Mouse (Mus musculus) embryonic facial prominence, embryonic 11.5 days (tissue): ENCODE measurements at regions not wholly inside any gene's neighbourhood (a gene's known extent, or its start where the extent isn't known, plus 50 kb on each side); places are given as distances from the start of the nearest gene placed in this dataset.
"Not testable (repeated sequence)": the region's sequence is repeated elsewhere in the genome, so short reads cannot be mapped to it uniquely, and the experiment has no call there.

Experiments
- ATAC-seq: fragments of 200-750 bp; cut with Nextera tagmentation; replicated peaks from 2 replicates; pipeline ENCODE4 v1.8.0; 2017; ENCODE audit warnings: low read depth; ENCODE audit not compliant: insufficient number of reproducible peaks, low FRiP score, low TSS enrichment
- DNase-seq: peaks from one replicate; pipeline ENCODE4 v3.0.0-alpha.2; 2015; ENCODE audit warnings: low spot score
- H3K27ac ChIP-seq: fragments of 300-500 bp; sonication (generic); replicated peaks from 2 replicates; pipeline ENCODE4 v1.5.1; 2014; ENCODE audit warnings: mild to moderate bottlenecking, low read depth, low read length, control low read depth
- H3K27me3 ChIP-seq: fragments of 300-500 bp; sonication (generic); 2 replicates; pipeline ENCODE4 v1.6.1; 2014; ENCODE audit warnings: mild to moderate bottlenecking, low read length, moderate library complexity, mixed read lengths; ENCODE audit not compliant: control insufficient read depth, insufficient read depth
- H3K36me3 ChIP-seq: fragments of 300-500 bp; sonication (generic); replicated peaks from 2 replicates; pipeline ENCODE4 v1.6.1; 2014; ENCODE audit warnings: low read depth, mild to moderate bottlenecking, low read length, moderate library complexity, mixed read lengths; ENCODE audit not compliant: control insufficient read depth, insufficient read depth
- H3K4me1 ChIP-seq: fragments of 300-500 bp; sonication (generic); 2 replicates; pipeline ENCODE4 v1.6.1; 2014; ENCODE audit warnings: low read length, mixed read lengths; ENCODE audit not compliant: control insufficient read depth, insufficient read depth
- H3K4me2 ChIP-seq: fragments of 300-500 bp; sonication (generic); 2 replicates; pipeline ENCODE4 v1.6.1; 2014; ENCODE audit warnings: low read depth, mild to moderate bottlenecking, control low read depth, low read length, moderate library complexity
- H3K4me3 ChIP-seq: fragments of 300-500 bp; sonication (generic); 2 replicates; pipeline ENCODE4 v1.5.1; 2014; ENCODE audit warnings: low read depth, low read length, control low read depth
- H3K9ac ChIP-seq: fragments of 300-500 bp; sonication (generic); replicated peaks from 2 replicates; pipeline ENCODE4 v1.6.1; 2014; ENCODE audit warnings: mild to moderate bottlenecking, control low read depth, low read length
- H3K9me3 ChIP-seq: fragments of 300-500 bp; sonication (generic); replicated peaks from 2 replicates; pipeline ENCODE4 v1.6.1; 2016; ENCODE audit warnings: mild to moderate bottlenecking, low read length, inconsistent platforms, mixed read lengths; ENCODE audit not compliant: control insufficient read depth
- WGBS: fragments of 180-500 bp; shearing (Covaris S2); extraction: QIAGEN DNeasy Blood & Tissue Kit; methylation state at CpG from one replicate; pipeline ENCODE4 v1.1.7; 2014; 5-methylcytosine and 5-hydroxymethylcytosine counted together

DNA sequence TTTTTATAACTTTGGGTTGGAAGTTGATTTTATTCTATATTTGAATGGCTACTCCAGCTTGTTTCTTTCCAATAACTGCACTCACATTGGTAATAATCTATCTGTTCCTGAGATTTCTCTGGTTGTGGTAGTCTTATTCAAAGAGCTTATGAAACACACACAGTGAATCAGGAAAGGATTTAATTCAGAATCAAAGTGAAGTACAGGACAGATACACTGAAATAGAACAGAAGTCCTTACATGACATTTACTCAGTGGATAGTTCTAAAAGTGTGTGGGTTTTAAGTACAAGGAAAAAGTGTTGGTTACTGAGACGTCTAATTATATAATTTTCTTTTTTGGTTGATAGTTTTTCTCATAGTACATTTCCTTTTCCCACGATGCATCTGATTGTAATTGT, 859.7 kb downstream of the Rpia start:
- no peaks in the 10 kb centered on the region for H3K9me3 ChIP-seq
- H3K4me3 ChIP-seq: no peak overlapping the region
- DNase-seq (no peak), ATAC-seq (no peak)
- WGBS: 87% methylated on average over 2 of the region's 2 CpGs
- H3K27ac ChIP-seq: no peak overlapping the region
- H3K9ac ChIP-seq: no peak overlapping the region
- H3K4me1 ChIP-seq: no peaks in the 10 kb centered on the region
- no peak overlapping the region for H3K4me2 ChIP-seq
- H3K27me3 ChIP-seq: no peaks in the 10 kb centered on the region
- no peaks in the 10 kb centered on the region for H3K36me3 ChIP-seq

DNA sequence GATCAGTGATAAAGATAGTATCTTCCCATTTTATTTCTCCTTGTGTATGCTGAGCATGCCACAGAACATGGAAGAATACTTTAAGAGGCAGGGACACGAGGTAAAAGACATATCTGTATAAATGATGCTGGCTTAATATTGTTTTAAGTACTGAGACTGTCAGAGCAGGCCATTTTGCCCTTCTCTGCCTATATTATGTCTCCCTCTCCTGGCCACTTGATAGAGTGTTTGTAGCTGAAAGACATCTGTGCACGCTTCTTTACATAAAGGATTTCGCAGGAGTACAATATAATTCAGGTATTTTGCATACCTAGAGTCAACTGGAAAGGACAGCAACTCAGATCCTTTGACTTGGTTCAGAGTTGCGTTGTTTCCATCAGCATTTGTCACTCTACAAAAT, 877.3 kb downstream of the Rpia start:
- H3K27ac ChIP-seq: no peak overlapping the region
- no peak overlapping the region for H3K9ac ChIP-seq
- H3K4me3 ChIP-seq: no peak overlapping the region
- WGBS: 72% methylated on average over 4 of the region's 4 CpGs
- no peaks in the 10 kb centered on the region for H3K9me3 ChIP-seq
- H3K36me3 ChIP-seq: no peaks in the 10 kb centered on the region
- H3K4me1 ChIP-seq: no peaks in the 10 kb centered on the region
- no peak overlapping the region for H3K4me2 ChIP-seq
- H3K27me3 ChIP-seq: no peaks in the 10 kb centered on the region
- no peak for DNase-seq
- no peak for ATAC-seq

DNA sequence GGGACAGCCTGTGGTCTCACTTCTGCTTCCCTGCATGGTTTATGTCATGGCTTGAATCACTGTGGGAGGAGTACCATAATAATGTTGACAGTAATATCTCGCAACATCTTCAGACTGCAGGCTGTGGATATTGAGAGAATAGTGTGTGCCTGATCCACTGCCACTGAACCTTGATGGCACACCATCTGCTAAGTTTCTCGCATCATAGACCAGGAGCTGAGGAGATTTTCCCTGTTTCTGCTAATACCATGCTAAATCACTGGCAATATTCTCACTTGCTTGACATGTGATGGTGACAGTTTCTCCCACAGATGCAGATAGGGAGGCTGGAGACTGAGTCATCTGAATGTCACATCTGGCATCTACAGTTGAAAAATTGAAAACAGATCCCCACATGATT, 912.7 kb downstream of the Rpia start:
- H3K9ac ChIP-seq: no peak overlapping the region
- H3K27ac ChIP-seq: no peak overlapping the region
- DNase-seq (no peak), ATAC-seq (no peak)
- no peaks in the 10 kb centered on the region for H3K4me1 ChIP-seq
- H3K4me3 ChIP-seq: no peak overlapping the region
- H3K4me2 ChIP-seq: no peak overlapping the region
- no peaks in the 10 kb centered on the region for H3K27me3 ChIP-seq
- 89% methylated on average over 2 of the region's 2 CpGs for WGBS
- no peaks in the 10 kb centered on the region for H3K9me3 ChIP-seq
- no peaks in the 10 kb centered on the region for H3K36me3 ChIP-seq

DNA sequence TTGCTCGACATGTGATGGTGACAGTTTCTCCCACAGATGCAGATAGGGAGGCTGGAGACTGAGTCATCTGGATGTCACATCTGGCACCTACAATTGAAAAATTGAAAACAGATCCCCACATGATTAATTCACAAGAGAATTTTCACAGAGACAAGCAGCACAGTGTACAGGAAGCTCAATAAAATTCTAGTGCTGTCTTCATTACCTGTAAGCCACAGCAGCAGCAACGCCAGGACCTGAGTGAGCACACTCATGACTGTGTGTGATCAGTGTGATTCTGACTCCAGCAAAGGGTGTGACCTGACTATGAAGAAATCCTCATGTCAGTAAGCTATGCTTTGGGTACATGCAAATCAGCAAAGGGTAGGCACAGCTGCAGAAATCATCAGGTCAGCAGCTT, 933.4 kb downstream of the Rpia start:
- ATAC-seq, H3K27me3 ChIP-seq, H3K9me3 ChIP-seq, H3K4me3 ChIP-seq, H3K4me1 ChIP-seq, H3K36me3 ChIP-seq, DNase-seq, H3K27ac ChIP-seq, H3K4me2 ChIP-seq, H3K9ac ChIP-seq: not testable (repeated sequence)
- 78% methylated on average over 2 of the region's 2 CpGs for WGBS

DNA sequence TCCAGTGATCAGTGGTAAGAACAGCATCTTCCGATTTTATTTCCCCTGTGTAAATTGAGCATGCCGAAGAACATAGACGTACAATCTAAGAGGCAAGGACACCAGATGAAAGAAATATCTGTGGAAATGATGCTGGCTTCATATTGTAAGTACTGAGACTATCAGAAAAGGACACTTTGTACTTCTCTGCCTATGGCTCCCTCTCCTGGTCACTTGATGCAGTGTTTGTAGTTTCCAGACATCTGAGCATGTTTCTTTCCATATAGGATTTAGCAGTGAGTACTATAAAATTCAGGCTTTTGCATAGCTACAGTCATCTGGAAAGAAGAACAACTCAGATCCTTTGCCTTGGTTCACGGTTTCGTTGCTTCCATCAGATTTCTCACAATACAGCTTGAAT, 963.4 kb downstream of the Rpia start:
- H3K9ac ChIP-seq, H3K4me1 ChIP-seq, H3K4me2 ChIP-seq, H3K4me3 ChIP-seq, H3K36me3 ChIP-seq, ATAC-seq, H3K9me3 ChIP-seq, H3K27ac ChIP-seq, H3K27me3 ChIP-seq: not testable (repeated sequence)
- peak; percentile 1 for DNase-seq
- WGBS: 78% methylated on average over 5 of the region's 5 CpGs

DNA sequence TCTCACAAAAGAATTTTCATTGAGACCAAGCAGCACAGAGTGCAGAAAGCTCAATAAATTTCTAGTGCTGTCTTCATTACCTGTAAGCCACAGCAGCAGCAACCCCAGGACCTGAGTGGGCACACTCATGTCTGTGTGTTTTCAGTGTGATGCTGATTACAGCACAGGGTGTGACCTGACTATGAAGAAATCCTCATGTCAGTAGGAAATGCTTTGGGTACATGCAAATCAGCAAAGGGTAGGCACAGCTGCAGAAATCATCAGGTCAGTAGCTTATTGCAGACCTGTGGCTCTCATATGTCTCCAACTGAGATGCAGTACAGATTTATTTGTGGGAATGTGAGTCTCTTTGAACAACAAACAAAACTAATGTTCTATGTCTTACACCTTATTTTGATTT, 977.1 kb downstream of the Rpia start:
- not testable (repeated sequence) for H3K4me1 ChIP-seq, H3K9ac ChIP-seq, ATAC-seq, H3K36me3 ChIP-seq, H3K27ac ChIP-seq, H3K4me2 ChIP-seq, H3K27me3 ChIP-seq, H3K9me3 ChIP-seq, H3K4me3 ChIP-seq, DNase-seq

DNA sequence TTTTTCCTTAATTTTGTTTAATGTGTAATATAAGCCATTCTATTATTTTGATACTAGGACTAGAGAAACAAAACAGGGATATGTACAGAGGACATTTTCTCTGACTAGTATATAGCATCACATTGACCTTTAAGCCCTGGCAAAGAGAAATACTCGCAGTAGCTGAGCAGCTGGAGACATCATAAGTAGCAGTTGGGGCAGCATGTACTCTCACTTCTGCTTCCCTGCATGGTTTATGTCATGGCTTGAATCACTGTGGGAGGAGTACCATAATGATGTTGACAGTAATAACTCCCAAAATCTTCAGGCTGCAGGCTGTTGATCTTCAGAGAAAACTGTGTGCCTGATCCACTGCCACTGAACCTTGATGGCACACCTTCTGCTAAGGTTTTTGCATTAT, 977.7 kb downstream of the Rpia start:
- DNase-seq, H3K9ac ChIP-seq: not testable (repeated sequence)
- WGBS: 72% methylated on average over 1 of the region's 1 CpGs

DNA sequence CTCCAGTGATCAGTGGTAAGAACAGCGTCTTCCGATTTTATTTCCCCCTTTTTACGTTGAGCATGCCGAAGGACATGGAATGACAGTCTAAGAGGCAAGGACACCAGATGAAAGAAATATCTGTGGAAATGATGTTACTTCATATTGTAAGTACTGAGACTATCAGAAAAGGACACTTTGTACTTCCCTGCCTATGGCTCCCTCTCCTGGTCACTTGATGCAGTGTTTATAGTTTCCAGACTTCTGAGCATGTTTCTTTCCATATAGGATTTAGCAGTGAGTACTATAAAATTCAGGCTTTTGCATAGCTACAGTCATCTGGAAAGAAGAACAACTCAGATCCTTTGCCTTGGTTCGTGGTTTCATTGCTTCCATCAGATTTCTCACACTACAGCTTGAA, 1011.7 kb downstream of the Rpia start:
- ATAC-seq, H3K4me2 ChIP-seq, H3K9me3 ChIP-seq, H3K4me3 ChIP-seq, H3K36me3 ChIP-seq, H3K27ac ChIP-seq, H3K27me3 ChIP-seq, H3K9ac ChIP-seq, H3K4me1 ChIP-seq: not testable (repeated sequence)
- WGBS: 70% methylated on average over 5 of the region's 5 CpGs
- peak; percentile 2 for DNase-seq

More for the DNA sequence above, 977.7 kb downstream of the Rpia start:
- not testable (repeated sequence) for H3K9me3 ChIP-seq, H3K4me1 ChIP-seq, H3K4me2 ChIP-seq, H3K27me3 ChIP-seq, ATAC-seq, H3K27ac ChIP-seq, H3K36me3 ChIP-seq, H3K4me3 ChIP-seq

DNA sequence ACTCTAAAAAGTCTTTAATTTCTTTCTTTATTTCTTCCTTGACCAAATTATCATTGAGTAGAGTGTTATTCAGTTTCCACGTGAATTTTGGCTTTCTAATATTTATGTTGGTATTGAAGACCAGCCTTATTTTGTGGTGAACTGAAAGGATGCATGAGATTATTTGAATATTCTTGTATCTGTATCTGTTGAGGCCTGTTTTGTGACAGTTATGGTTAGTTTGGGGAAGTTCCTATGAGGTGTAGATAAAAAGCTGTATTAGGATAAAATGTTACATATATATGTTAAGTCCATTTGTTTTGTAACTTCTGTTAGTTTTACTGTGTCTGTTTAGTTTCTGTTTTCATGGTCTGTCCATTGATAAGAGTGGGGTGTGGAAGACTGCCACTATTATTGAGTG, 1014.7 kb downstream of the Rpia start:
- H3K4me2 ChIP-seq, H3K9me3 ChIP-seq, H3K4me3 ChIP-seq, ATAC-seq, H3K36me3 ChIP-seq, DNase-seq, H3K27ac ChIP-seq, H3K27me3 ChIP-seq, H3K9ac ChIP-seq, H3K4me1 ChIP-seq: not testable (repeated sequence)
- 83% methylated on average over 1 of the region's 1 CpGs for WGBS
